Mouse (Mus musculus) gastrocnemius, postnatal 14 days (tissue): ENCODE data around the gene Npy5r. TPM values are rescaled to one million over a fixed set of nuclear protein-coding genes. Genes with fewer than 3 reads are reported as not detected.

Experiments used
- DNase-seq: peaks from one replicate; pipeline ENCODE4 v3.0.0; 2021; ENCODE audit warnings: mixed read lengths
- intact Hi-C: fragments of 180-260 bp; cut with DNase I; formaldehyde crosslinking; loops from one replicate; pipeline ENCODE4 v1.15.1; 2025; ENCODE audit warnings: low total_unique reads
- long read RNA-seq, 2 experiments: library from polyadenylated mRNA; stranded (forward); transcript quantifications; one replicate each; pipeline ENCODE4 v2.0.0; 2021
- total RNA-seq, 2 experiments: library from RNA; stranded (reverse); gene quantifications; 2 replicates each; pipeline ENCODE4 v1.2.3; 2021

Gene Npy5r
- not detected for total RNA-seq
- long read RNA-seq, experiment 1, result 0 reads
- long read RNA-seq, experiment 2, result 0 reads

- no peak for DNase-seq
These were observed at the start of gene Npy5r for GRCm38 (mm10) chr8:66687511-66688329. Gene Npy5r (minus strand): TSS chr8:66688128.

GRCm38 (mm10) chr8:66731957-66732356 is 44.0 kb upstream of the Npy5r start:
- intact Hi-C loops, result no loop called here
- no peak for DNase-seq

More at GRCm38 (mm10) chr8:66687511-66688329, at the start of gene Npy5r:
- intact Hi-C loops, result no loop called here

DNA sequence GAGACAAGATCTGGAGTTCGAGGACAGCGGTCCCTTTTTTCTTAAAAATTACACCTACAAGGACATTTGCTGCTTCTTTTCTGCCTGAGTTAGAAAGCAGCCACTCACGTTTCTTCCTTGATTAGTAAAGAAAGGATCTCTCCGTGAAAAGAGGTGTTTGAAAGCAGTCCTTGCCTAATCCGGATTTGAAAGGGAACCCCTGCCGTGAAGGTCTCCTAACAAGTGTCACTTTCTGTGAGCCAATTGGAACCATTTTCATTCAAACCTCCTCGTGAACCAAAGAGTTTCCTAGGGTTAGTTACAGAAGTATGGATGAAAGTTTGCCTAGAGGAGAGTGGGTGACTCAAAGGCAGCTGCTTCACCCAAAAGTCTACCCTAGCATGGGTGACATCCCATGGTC is 41.5 kb upstream of the Npy5r start:
- intact Hi-C loops, result no loop called here
- DNase-seq, result no peak

GRCm38 (mm10) chr8:66722835-66723234 is 34.9 kb upstream of the Npy5r start:
- intact Hi-C loops, result no loop called here
- DNase-seq, result no peak

- intact Hi-C loops, result no loop called here
- no peak for DNase-seq
These were observed 26.5 kb upstream of the Npy5r start for GRCm38 (mm10) chr8:66714324-66714975.

DNA sequence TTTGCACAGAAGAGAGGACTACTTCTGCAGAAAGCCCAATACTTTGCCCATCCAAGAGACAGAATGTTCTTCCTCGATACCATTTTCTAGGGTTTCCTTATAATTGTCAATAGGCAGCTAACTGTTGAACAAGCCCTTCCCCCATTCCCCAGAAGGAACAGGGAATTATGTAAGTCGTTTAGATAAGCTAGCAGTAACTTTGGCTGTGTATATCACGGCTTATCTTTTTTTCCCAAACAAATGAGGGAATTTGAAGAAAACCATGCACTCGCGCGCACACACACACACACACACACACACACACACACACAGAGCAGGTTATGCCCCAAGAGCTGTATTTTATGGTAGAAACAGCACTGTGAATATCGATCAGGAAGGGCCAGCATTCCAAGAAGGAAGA is 10.9 kb upstream of the Npy5r start:
- intact Hi-C loops, result no loop called here
- no peak for DNase-seq

DNA sequence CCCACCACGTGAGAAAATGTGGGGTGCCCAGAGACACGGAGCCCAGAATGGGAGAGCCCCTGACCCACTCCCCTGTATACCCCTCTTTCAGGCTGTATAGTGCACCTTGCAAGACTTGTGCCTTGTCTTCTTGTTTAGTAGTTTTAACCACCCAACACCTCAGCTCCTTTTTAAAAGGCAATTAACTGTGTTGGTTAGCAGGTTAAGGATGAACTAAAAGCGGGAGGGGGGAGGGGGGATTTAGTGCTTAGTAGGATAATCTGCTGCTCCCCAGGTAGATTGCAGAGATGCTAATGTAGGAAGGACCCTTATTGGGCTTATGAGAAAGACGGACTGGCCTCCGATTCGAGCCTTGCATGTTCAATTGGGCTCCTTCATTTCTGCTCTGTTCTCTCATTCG is 10.1 kb upstream of the Npy5r start:
- DNase-seq, result no peak
- intact Hi-C loops, result no loop called here

GRCm38 (mm10) chr8:66696970-66697843 is 9.3 kb upstream of the Npy5r start, which contains the start of gene Npy1r:
Gene Npy1r (plus strand): TSS chr8:66697192.
- DNase-seq, result no peak
- intact Hi-C loops, result no loop called here

GRCm38 (mm10) chr8:66690402-66690801 is 2.5 kb upstream of the Npy5r start:
- DNase-seq, result no peak
- intact Hi-C loops, result no loop called here

GRCm38 (mm10) chr8:66688799-66689198 is 871 bp upstream of the Npy5r start:
- intact Hi-C loops, result no loop called here
- DNase-seq, result no peak

GRCm38 (mm10) chr8:66688395-66688794 is 467 bp upstream of the Npy5r start:
- no peak for DNase-seq
- intact Hi-C loops, result no loop called here

DNA sequence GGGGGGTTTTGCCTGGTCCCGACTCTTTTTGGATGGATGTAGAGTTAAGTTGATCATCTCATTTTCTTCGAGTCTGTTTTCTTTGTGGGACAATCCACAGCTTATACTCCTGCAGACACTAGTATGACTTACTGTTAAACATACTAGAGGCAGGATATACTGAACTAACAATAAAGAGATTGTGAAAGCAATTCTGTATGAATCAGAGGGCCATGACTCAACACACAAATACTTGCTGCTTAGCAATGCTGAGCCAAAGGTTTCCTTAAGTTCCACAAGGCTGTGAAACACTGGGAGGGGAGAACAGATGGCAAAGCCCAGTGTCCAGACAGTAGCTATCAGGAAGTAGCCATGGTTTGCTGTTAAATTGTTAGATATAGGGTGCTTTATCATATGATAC is 6.7 kb downstream of the Npy5r start:
- DNase-seq, result no peak
- intact Hi-C loops, result no loop called here

GRCm38 (mm10) chr8:66630721-66631120 is 57.2 kb downstream of the Npy5r start:
- intact Hi-C loops, result no loop called here

More at GRCm38 (mm10) chr8:66630721-66631120, 57.2 kb downstream of the Npy5r start:
- no peak for DNase-seq

Other genes starting within 250 kb of the Npy5r start
- 1 to 10 TPM; 4.6 TPM for gene Tma16, start 201.6 kb downstream of the Npy5r start, total RNA-seq
- not detected for gene Tktl2, start 176.4 kb downstream of the Npy5r start, total RNA-seq
- gene Npy1r, start 9.1 kb upstream of the Npy5r start, total RNA-seq, result 1 to 10 TPM; 1.1 to 2.6 TPM
- 1 to 10 TPM; 3.0 to 3.3 TPM for gene Naf1, start 172.1 kb upstream of the Npy5r start, total RNA-seq